Mouse (Mus musculus) cortical plate, adult 2 months (tissue): ENCODE results near the gene Myo16.

Experiments
- CTCF ChIP-seq: fragments of 200-500 bp; IDR thresholded peaks from 2 replicates; pipeline ENCODE4 v1.5.1; 2011; ENCODE audit warnings: mild to moderate bottlenecking, control low read depth, low read length; ENCODE audit not compliant: insufficient read depth; ENCODE audit errors: extremely low read depth
- POLR2A ChIP-seq: fragments of 200-500 bp; IDR thresholded peaks from 2 replicates; pipeline ENCODE4 v1.6.1; 2011; ENCODE audit warnings: mild to moderate bottlenecking, low read length, control low read depth; ENCODE audit not compliant: insufficient read depth; ENCODE audit errors: extremely low read depth

DNA sequence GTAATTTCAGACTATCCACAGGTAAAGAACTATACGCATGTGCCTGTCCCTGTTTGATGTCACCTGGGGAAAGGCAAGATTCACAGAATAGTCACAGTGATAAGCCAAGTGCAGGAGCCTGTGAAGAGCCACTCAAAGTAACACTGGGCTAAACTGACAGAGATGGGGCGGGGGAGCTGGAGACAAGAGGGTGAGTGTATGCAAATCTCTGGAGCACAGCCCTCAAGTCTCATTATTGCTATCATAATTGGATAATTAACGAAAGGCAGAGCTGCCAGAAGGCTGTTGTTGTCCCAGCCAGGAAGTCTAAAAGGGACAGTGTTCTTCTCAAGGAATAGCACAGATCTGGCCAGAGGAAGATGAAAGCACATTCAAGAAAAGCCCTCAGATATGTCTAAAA is 490.8 kb downstream of the Myo16 start:
- TF ChIP-seq CTCF (no peak), POLR2A (no peak)
